Comparison of ENCODE assay signal across 17 mouse cellular contexts in the genomic region with DNA sequence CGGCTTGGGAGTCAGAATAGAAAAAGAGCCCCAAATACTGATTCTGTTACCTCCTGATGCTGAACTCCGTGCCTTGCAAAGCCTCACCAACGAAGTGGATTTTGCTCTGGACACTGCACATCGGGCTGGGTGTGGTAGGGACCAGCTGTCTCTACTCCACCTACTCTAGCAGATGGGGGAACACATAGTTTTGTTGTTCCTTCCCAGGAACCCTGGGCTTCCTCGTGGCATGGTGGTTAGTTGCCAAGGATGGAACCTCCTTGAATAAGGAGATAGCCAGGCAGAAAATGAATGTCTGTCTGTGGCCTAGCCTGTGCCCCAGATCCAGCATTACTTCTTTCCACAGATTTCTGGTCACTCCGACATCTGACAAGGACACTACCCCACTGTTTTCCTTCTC. TPM values are rescaled to one million over a fixed set of nuclear protein-coding genes. Genes with fewer than 3 reads are reported as not detected.
DNase-seq lines count a peak whose midpoint lies in the region.
"Had no signal": no experiment of that assay in that cellular context is flagged by ENCODE, and none has a peak within 500 bp of the region (broad histone marks: within the 10 kb centered on the region; RNA-seq: fewer than 3 reads in every experiment).

No protein-coding gene starts in this region.

- intact Hi-C loops in heart, postnatal 10 days (cut with DNase I): no loop called here

- peak; percentile 84 for DNase-seq in heart, adult 11 months
- no peak for DNase-seq in heart, adult 9 months (ENCODE audit: low spot score in 2 of 2)
- DNase-seq in heart, embryonic 10.5 days (ENCODE audit: low spot score): peak; percentile 62
- DNase-seq in heart, postnatal 10 days: no peak
- DNase-seq: adrenal gland, adult 2 months; adrenal gland, adult 8-10 months; adrenal gland, postnatal 10 days; adrenal gland, postnatal 14 days; adrenal gland, postnatal 25 days; adrenal gland, postnatal 36 days; B cell, adult 2 months; cerebellum, adult 11 months; cerebellum, adult 11-12 months; cerebellum, adult 18-20 months had no signal

- H3K27ac ChIP-seq in heart, embryonic 10.5 days: no peak overlapping the region

- peaks cover 6% of the 10 kb centered on the region; the same call in 1 of the 2 replicates for H3K27me3 ChIP-seq in heart, embryonic 10.5 days (ENCODE audit: insufficient read depth, poor library complexity, severe bottlenecking)

- no peaks in the 10 kb centered on the region for H3K36me3 ChIP-seq in heart, embryonic 10.5 days
- H3K36me3 ChIP-seq: G1E had no signal

- no peaks in the 10 kb centered on the region for H3K9me3 ChIP-seq in heart, embryonic 10.5 days
- H3K9me3 ChIP-seq: G1E had no signal

- no peak overlapping the region for H3K4me3 ChIP-seq in heart, embryonic 10.5 days

- WGBS in heart, embryonic 10.5 days: 79% methylated on average over 6 of the region's 6 CpGs

- H3K4me1 ChIP-seq in heart, embryonic 10.5 days: no peaks in the 10 kb centered on the region

RNA-seq across cellular contexts. Expression of a gene that starts 49.6 kb away (rescaled TPM):
- polyA plus RNA-seq in heart, embryonic 10.5 days (2016; fragmentation: Nextera tagmentation; extraction: Ambion mirVana): 0.06 and 1.3 TPM in 2 replicates
- 1 to 10 TPM; 8.3 to 8.6 TPM for total RNA-seq in heart, postnatal 10 days (2021)
- total RNA-seq: CH12.LX, MEL had no signal
- polyA plus RNA-seq: G1E had no signal

Comparison
In these comparisons a context has a peak if more than half of its experiments do, and no peak if none do; other contexts are left out.
1. DNase-seq: peak in heart, adult 11 months (single experiment) and heart, embryonic 10.5 days (single experiment); none in heart, adult 9 months (0 of 2) and heart, postnatal 10 days (0 of 2).